Mouse (Mus musculus) gastrocnemius, postnatal 25 days (tissue): ENCODE measurements around the gene Rmnd5b. TPM values are rescaled to one million over a fixed set of nuclear protein-coding genes. Genes with fewer than 3 reads are reported as not detected.

Experiments used
- DNase-seq: peaks from one replicate; pipeline ENCODE4 v3.0.0; 2022
- total RNA-seq, 2 experiments: library from RNA; stranded (reverse); gene quantifications; 1 replicate in 1 of 2; 2 replicates in 1 of 2; pipeline ENCODE4 v1.2.3; 2021

Rmnd5b gene
- total RNA-seq, 2 experiments from 2014 or later, result 9.3 to 12.3 TPM

- no peak for DNase-seq
Observed at GRCm38 (mm10) chr11:51591915-51592314, 43.8 kb downstream of the Rmnd5b start.

- no peak for DNase-seq
Observed at GRCm38 (mm10) chr11:51591168-51591567, 44.5 kb downstream of the Rmnd5b start.

- no peak for DNase-seq
Observed at GRCm38 (mm10) chr11:51590002-51590401, 45.7 kb downstream of the Rmnd5b start.

GRCm38 (mm10) chr11:51588833-51589232, 46.9 kb downstream of the Rmnd5b start:
- DNase-seq, result no peak

- no peak for DNase-seq
Observed at GRCm38 (mm10) chr11:51587059-51587458, 48.6 kb downstream of the Rmnd5b start.

GRCm38 (mm10) chr11:51586411-51586810, 49.3 kb downstream of the Rmnd5b start:
- no peak for DNase-seq

- DNase-seq, result no peak
Observed at GRCm38 (mm10) chr11:51585608-51586252, 50.0 kb downstream of the Rmnd5b start.

GRCm38 (mm10) chr11:51584431-51585248, 51.1 kb downstream of the Rmnd5b start, which contains the start of gene Phykpl:
TSS of gene Phykpl (plus strand) at chr11:51584757.
- DNase-seq, result peak; percentile 98

- DNase-seq, result no peak
Observed at GRCm38 (mm10) chr11:51584057-51584430, 51.7 kb downstream of the Rmnd5b start.

- DNase-seq, result peak; percentile 51
Observed at GRCm38 (mm10) chr11:51582713-51583112, 53.0 kb downstream of the Rmnd5b start.

GRCm38 (mm10) chr11:51579024-51579423, 56.7 kb downstream of the Rmnd5b start:
- DNase-seq, result no peak

GRCm38 (mm10) chr11:51577587-51577986, 58.1 kb downstream of the Rmnd5b start:
- no peak for DNase-seq

- no peak for DNase-seq
Observed at GRCm38 (mm10) chr11:51576454-51576853, 59.2 kb downstream of the Rmnd5b start.

Other genes starting within 250 kb of the Rmnd5b start
- gene Phykpl, start 51.1 kb downstream of the Rmnd5b start, total RNA-seq, result 10 to 100 TPM; 15.5 to 17.2 TPM
- gene Hnrnpab, start 29.0 kb downstream of the Rmnd5b start, total RNA-seq, result 100 to 1,000 TPM; 102 to 105 TPM
- gene Nhp2, start 16.2 kb downstream of the Rmnd5b start, total RNA-seq, result 10 to 100 TPM; 19.3 to 23.6 TPM
- 1 to 10 TPM; 2.9 to 3.8 TPM for gene N4bp3, start 14.9 kb upstream of the Rmnd5b start, total RNA-seq
- gene D930048N14Rik, start 15.1 kb upstream of the Rmnd5b start, total RNA-seq, result under 1 TPM; 0.20 to 0.32 TPM
- gene 0610009B22Rik, start 53.0 kb upstream of the Rmnd5b start, total RNA-seq, result 10 to 100 TPM; 30.6 to 31.5 TPM
- gene Sec24a, start 127.7 kb upstream of the Rmnd5b start, total RNA-seq, result 10 to 100 TPM; 33.2 to 33.3 TPM
- 100 to 1,000 TPM; 372 to 421 TPM for gene Sar1b, start 127.8 kb upstream of the Rmnd5b start, total RNA-seq
- gene Jade2, start 221.8 kb upstream of the Rmnd5b start, total RNA-seq, result 1 to 10 TPM; 2.3 to 3.5 TPM